Mouse (Mus musculus): ENCODE measurements around the gene Ankrd27.

The Ankrd27 gene

DNA sequence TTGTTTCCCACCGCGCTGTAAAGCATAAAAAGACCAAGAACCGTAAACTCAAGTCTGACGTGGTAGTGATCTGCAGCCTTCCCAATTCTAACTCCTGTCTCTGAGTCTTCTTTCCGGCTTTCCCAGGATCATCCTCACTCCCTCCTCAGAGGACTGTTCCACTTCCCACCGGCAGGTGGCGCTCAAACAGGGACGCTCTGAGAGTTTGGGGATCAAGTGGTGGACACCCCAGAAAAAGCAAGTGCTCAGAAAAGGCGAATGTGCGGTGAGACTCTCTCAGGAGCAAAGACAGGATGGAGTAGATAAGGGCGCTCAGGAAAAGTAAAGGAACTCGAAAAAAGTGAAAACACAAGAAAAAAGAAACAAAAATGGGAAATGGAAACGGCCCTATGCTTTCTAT is 100.7 kb downstream of the Ankrd27 start:
- no peak for DNase-seq (ENCODE audit: extremely low read depth, insufficient read length, low spot score)

DNA sequence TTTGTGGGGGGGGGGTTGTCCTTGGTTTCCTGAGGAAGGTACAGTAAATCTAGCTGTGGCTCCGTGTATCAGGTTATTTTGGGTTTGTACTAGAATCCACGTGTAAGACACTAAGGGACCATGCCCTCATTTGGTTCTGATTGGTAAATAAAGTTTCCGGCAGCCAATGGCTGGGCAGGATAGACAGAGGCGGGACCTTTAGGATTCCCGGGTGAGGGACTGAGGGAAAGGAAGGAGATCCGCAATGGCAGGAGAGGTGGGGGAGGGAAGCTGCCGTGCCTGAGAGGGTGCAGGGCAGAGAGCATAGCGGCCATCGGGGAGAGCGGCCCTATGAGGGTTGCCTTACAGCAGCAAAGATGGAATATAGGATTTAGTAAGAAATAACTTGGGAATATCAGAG is 101.2 kb downstream of the Ankrd27 start:
- DNase-seq (ENCODE audit: extremely low read depth, insufficient read length, low spot score): no peak

DNA sequence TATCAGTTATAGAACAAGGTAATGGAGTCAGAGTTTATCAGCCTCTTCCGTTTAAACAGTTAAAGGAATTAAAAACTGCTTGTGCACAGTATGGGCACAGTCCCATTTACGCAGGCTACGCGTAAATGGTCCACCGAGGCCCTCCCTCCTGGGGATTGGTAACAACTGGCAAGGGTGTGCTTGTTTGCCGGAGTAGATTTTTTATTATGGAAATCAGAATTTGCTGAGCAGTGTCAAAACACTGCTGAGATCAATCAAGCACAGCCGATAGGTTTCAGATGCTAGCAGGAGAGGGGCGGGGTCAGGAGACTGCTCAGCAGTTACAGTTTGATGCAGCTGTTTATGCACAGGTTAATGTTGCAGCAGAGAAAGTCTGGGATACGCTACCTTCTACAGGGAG is 102.2 kb downstream of the Ankrd27 start:
- DNase-seq (ENCODE audit: extremely low read depth, insufficient read length, low spot score): no peak
